Comparison of ENCODE assay signal across 9 mouse cellular contexts in the genomic region with DNA sequence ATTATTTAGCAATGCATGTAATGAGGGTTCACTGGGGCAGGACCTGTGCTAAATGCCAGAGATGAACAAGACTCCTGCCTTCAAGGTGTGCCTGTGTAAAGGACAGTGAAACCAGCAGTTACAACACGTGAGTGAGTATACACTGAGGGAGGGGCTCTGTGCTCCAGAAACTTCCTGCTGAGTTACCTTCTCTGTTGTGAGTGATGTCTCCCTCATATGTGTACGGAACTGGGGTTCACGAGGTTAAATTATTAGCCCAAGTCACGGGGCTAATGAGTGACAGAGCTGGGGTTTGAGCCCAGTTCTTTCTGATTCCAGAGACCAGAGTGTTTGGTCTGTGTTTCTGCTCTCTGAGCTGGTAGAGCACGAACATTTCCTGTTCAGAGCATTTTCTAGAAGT.
DNase-seq lines count a peak whose midpoint lies in the region; ATAC-seq lines count a peak whose summit lies in the region.
"Had no signal": no experiment of that assay in that cellular context is flagged by ENCODE, and none has a peak within 500 bp of the region (broad histone marks: within the 10 kb centered on the region; RNA-seq: fewer than 3 reads in every experiment).

No protein-coding gene starts in this region.

- ATAC-seq in kidney, embryonic 14.5 days (ENCODE audit: low FRiP score, low TSS enrichment) = no peak
- ATAC-seq in stomach, embryonic 16.5 days (ENCODE audit: insufficient read depth, low FRiP score) = no peak; the same call in 1 of the 2 replicates

- no peaks in the 10 kb centered on the region for H3K36me3 ChIP-seq in kidney, embryonic 14.5 days (ENCODE audit: control insufficient read depth, insufficient read depth, low read length)
- H3K36me3 ChIP-seq in stomach, embryonic 16.5 days (ENCODE audit: control insufficient read depth, insufficient read depth, low read length) = no peaks in the 10 kb centered on the region
- no peaks in the 10 kb centered on the region for H3K36me3 ChIP-seq in embryonic facial prominence, embryonic 10.5 days (replicated peaks)

- intact Hi-C loops in left cerebral cortex, postnatal 10 days (cut with DNase I) = no loop called here

- peaks cover 9% of the 10 kb centered on the region; the same call in 1 of the 2 replicates for H3K4me1 ChIP-seq in kidney, embryonic 14.5 days (ENCODE audit: control insufficient read depth, insufficient read depth, low read length)
- H3K4me1 ChIP-seq in stomach, embryonic 16.5 days (ENCODE audit: control insufficient read depth, insufficient read depth, low read length) = peaks cover 21% of the 10 kb centered on the region
- peaks cover 10% of the 10 kb centered on the region for H3K4me1 ChIP-seq in embryonic facial prominence, embryonic 10.5 days

- peak; percentile 61 for DNase-seq in kidney, adult 18-20 months
- DNase-seq in T-cell, adult 2 months (ENCODE audit: low spot score) = peak; percentile 58
- DNase-seq in kidney, postnatal 36 days = peak; percentile 71 to 75
- DNase-seq in embryonic facial prominence, embryonic 10.5 days (ENCODE audit: low spot score) = no peak
- no peak for DNase-seq in left cerebral cortex, postnatal 10 days (ENCODE audit: extremely low spot score in 1 of 2, low spot score in 2 of 2)
- no peak for DNase-seq in frontal cortex, postnatal 25 days (ENCODE audit: low spot score in 2 of 2)
- DNase-seq: layer of hippocampus, postnatal 36 days had no signal

- H3K4me2 ChIP-seq in kidney, embryonic 14.5 days (replicated peaks; ENCODE audit: low read depth, low read length) = no peak overlapping the region
- H3K4me2 ChIP-seq in stomach, embryonic 16.5 days (ENCODE audit: low read depth, low read length) = no peak overlapping the region

- no peak overlapping the region for H3K9ac ChIP-seq in kidney, embryonic 14.5 days (ENCODE audit: low read depth, low read length)
- no peak overlapping the region for H3K9ac ChIP-seq in stomach, embryonic 16.5 days (ENCODE audit: low read length)

- WGBS in kidney, embryonic 14.5 days = 63% methylated on average over 5 of the region's 5 CpGs
- 53% methylated on average over 5 of the region's 5 CpGs for WGBS in stomach, embryonic 16.5 days
- 79% methylated on average over 5 of the region's 5 CpGs for WGBS in embryonic facial prominence, embryonic 10.5 days

- H3K27ac ChIP-seq in kidney, embryonic 14.5 days (ENCODE audit: low read depth, low read length) = no peak overlapping the region
- peak overlapping the region; percentile 46 for H3K27ac ChIP-seq in stomach, embryonic 16.5 days (ENCODE audit: low read length)
- H3K27ac ChIP-seq in embryonic facial prominence, embryonic 10.5 days (replicated peaks) = no peak overlapping the region

- no peak overlapping the region for H3K4me3 ChIP-seq in kidney, embryonic 14.5 days (ENCODE audit: low read length)
- no peak overlapping the region; the same call in 1 of the 2 replicates for H3K4me3 ChIP-seq in stomach, embryonic 16.5 days (replicated peaks; ENCODE audit: low read length)
- no peak overlapping the region for H3K4me3 ChIP-seq in embryonic facial prominence, embryonic 10.5 days

- no peaks in the 10 kb centered on the region for H3K27me3 ChIP-seq in kidney, embryonic 14.5 days (ENCODE audit: control insufficient read depth, insufficient read depth, low read length)
- H3K27me3 ChIP-seq in stomach, embryonic 16.5 days (ENCODE audit: control insufficient read depth, insufficient read depth, low read length) = no peaks in the 10 kb centered on the region
- H3K27me3 ChIP-seq in embryonic facial prominence, embryonic 10.5 days (replicated peaks; ENCODE audit: low read depth, poor library complexity, severe bottlenecking) = no peaks in the 10 kb centered on the region

- no peaks in the 10 kb centered on the region for H3K9me3 ChIP-seq in kidney, embryonic 14.5 days (ENCODE audit: control insufficient read depth, low read length)
- H3K9me3 ChIP-seq in stomach, embryonic 16.5 days (replicated peaks; ENCODE audit: control insufficient read depth, low read length) = no peaks in the 10 kb centered on the region
- no peaks in the 10 kb centered on the region for H3K9me3 ChIP-seq in embryonic facial prominence, embryonic 10.5 days

Comparison
In these comparisons a context has a peak if more than half of its experiments do, and no peak if none do; other contexts are left out.
1. DNase-seq: peak in kidney, adult 18-20 months (single experiment), T-cell, adult 2 months (single experiment) and kidney, postnatal 36 days (2 of 2); none in embryonic facial prominence, embryonic 10.5 days (single experiment), left cerebral cortex, postnatal 10 days (0 of 2) and frontal cortex, postnatal 25 days (0 of 2).